Mouse (Mus musculus) lung, adult 2 months (tissue): ENCODE results near the gene Fanca.

ENCODE experiments used
- CTCF ChIP-seq: fragments of 200-500 bp; IDR thresholded peaks from 2 replicates; pipeline ENCODE4 v1.5.1; 2011; ENCODE audit warnings: mild to moderate bottlenecking, low read length, control low read depth; ENCODE audit not compliant: insufficient read depth
- POLR2A ChIP-seq: fragments of 200-500 bp; IDR thresholded peaks from 2 replicates; pipeline ENCODE4 v1.6.1; 2011; ENCODE audit warnings: low read depth, mild to moderate bottlenecking, control low read depth, low read length, borderline replicate concordance; ENCODE audit errors: extremely low read depth

- TF ChIP-seq CTCF (no peak), POLR2A (no peak)
Measured at GRCm38 (mm10) chr8:123353216-123353615, 34.8 kb upstream of the Fanca start.
